Mouse (Mus musculus) spleen, postnatal 14 days (tissue): ENCODE data around the gene Mobp.

Source experiments
- DNase-seq, 2 experiments: peaks; one replicate each; pipeline ENCODE4 v3.0.0; 2021 to 2022; ENCODE audit warnings: low spot score in 2 of 2

The Mobp gene

GRCm38 (mm10) chr9:120134529-120135160 is 14.9 kb upstream of the Mobp start:
- no peak for DNase-seq

GRCm38 (mm10) chr9:120135454-120135853 is 14.1 kb upstream of the Mobp start:
- no peak for DNase-seq

DNA sequence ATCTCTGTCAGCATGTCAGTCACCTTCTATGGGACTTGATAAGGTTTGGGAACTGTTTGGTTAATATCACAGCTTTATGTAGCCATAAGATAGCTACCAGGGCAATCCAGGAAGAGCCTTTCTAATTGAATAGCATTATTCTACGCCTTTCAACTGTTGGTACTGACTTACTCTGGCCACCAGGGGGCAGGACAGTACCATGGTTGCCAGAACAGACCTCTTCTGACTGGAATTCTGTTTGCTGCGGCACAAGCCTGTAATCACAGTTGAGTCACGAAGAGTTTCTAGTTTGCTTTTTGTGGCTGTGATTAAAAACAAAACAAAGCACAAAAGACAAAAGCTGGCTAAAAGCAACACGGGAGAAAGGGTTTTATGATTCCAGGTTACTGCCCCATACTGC is 8.9 kb upstream of the Mobp start:
- DNase-seq: peak; percentile 36 to 56

DNA sequence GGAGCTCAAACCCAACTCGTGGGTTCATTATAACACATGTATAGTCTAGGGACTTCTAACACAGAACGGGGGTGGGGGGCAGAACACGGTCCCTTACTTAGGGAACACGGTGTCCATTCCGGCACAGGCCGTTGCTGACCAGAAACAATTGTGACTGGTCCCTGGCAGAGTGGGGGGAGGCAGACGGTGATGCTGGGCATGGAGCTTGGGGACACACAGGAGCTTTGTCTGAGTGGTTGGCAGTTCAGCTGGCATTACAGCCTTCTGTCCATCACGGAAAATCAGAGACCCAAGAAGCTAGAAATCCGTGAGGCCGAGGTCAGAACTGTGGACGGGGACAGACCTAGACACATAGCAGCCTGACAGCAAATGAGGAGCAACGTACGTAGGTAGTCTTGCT is 5.0 kb upstream of the Mobp start:
- DNase-seq: no peak

DNA sequence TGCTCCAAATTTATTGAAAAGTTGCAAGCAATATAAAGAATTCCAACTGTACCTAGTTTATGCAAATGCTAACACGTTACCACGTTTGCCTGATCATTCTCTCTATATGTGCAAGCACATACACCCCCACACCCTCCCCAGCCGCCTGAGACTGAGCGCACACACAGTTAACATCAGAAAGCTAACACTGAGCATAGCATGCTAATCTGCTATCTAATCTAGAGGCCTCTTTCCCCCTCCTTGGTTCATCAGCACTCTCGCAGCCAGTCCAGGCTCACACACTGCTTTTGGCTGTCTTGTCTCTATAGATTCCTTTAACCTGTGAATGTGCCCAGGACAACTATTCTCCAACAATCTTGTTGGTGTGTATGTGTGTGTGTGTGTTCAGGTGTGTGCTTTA is 1.6 kb downstream of the Mobp start:
- no peak for DNase-seq

- DNase-seq: no peak
Measured at GRCm38 (mm10) chr9:120151906-120152399, 2.4 kb downstream of the Mobp start.

GRCm38 (mm10) chr9:120158047-120158446 is 8.5 kb downstream of the Mobp start:
- DNase-seq: no peak

- DNase-seq: no peak
Measured at GRCm38 (mm10) chr9:120163862-120164261, 14.4 kb downstream of the Mobp start.

DNA sequence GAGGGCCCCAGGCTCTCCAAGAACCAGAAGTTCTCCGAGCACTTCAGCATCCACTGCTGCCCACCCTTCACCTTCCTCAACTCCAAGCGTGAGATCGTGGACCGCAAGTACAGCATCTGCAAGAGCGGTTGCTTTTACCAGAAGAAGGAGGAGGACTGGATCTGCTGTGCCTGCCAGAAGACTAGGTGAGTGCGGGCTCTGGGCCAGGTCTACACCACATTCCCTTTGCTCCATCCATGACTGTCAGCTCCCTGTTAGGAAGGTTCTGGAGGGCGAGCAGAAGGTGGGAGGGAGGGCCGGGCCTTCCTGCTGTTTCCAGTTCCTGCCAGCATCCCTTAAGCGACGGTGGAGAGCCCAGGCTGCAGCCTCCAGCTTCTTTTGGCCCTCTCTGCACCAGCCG is 18.3 kb downstream of the Mobp start:
- no peak for DNase-seq

DNA sequence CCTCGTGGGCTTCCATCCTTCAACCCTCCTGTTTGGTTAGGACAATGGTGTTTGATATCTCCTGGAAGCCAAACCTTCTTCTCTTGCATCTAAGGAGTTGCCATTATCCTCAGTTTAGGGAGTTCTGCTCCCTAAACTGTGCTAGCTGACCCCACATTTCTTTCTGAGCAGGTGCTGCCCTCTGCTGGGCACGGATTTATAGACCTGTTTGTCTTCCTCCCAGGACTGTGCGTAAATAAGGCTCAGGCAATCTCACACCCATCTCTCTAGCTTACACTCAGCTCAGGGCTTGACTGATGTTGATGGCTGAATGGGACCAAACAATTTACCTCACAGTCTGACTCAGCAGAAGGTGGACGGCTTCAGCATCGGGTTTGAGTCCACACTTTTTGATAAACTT is 21.8 kb downstream of the Mobp start:
- DNase-seq: peak; percentile 38 to 47

DNA sequence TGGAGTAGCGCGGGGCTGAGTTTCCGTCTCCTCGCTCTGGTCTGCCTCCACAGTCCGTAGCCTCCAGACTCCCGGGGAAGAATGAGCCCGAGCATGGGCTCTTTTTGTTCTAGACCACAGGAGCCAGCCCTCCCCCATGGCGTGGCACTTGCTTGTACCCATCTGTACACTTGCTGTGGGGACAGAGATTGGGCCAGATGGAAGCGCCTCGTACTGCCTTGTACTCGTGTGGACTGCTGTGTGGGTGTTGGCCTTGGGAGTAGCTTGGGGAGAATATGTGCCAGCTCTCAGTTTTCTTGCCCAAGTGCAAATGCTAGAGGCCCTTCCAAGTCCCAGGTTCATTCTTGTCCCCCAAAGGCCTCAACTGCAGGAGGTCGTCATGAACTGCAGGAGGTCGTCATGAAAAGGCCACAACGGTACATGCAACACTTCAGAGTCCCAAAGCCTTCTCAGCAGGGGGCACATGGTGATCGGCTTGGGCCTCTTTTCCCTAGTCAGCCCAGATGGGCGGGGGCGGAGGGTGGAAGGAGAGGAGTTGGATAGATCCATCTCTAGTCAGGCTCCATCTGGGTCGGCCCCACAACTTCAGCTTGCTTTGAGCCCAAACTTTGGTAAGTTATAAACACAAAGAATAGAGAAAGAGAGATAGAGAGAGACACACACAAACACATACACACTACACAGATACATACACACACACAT is 25.1 kb downstream of the Mobp start:
- DNase-seq: no peak

DNA sequence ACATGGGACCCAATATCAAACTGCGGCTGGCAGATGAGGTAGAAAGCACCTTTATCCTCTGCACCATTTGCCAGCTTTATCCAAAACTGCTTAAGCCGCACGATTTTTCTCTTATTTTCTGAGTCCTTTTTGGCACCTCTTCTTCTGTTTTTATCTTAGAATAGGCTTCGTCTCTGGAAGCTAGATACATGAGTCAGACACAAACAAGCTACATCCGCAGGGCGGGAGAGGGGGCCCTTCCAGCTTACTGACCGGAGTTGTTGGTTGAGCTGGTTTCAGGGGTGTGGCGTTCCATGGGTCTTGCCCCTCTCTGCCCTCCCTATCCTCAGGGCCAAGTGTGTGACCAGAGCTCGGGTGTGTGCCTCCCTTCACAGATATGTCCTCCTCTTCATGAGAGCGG is 29.3 kb downstream of the Mobp start:
- no peak for DNase-seq

- no peak for DNase-seq
Measured at GRCm38 (mm10) chr9:120184499-120184898, 35.0 kb downstream of the Mobp start.

DNA sequence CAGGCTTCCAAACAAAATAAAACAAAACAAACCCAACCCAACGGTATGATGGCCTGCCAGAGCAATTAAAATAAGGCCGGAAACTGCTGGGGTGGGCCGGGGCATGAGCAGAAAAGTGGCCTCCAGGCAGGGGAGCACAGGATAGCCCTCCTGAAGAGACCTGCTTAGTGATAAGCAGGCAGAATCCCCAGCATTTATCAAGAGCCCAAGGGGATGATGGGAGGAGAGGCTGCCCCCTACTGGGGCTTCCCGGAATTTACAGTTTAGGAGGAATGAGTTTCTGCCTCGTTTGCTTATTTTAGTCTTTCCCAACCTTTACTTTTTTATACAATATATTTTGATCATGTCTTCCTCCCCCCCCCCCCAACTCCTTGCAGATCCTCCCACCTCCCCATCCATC is 37.3 kb downstream of the Mobp start:
- DNase-seq: no peak

- DNase-seq: no peak
Measured at GRCm38 (mm10) chr9:120190891-120191290, 41.4 kb downstream of the Mobp start.

DNA sequence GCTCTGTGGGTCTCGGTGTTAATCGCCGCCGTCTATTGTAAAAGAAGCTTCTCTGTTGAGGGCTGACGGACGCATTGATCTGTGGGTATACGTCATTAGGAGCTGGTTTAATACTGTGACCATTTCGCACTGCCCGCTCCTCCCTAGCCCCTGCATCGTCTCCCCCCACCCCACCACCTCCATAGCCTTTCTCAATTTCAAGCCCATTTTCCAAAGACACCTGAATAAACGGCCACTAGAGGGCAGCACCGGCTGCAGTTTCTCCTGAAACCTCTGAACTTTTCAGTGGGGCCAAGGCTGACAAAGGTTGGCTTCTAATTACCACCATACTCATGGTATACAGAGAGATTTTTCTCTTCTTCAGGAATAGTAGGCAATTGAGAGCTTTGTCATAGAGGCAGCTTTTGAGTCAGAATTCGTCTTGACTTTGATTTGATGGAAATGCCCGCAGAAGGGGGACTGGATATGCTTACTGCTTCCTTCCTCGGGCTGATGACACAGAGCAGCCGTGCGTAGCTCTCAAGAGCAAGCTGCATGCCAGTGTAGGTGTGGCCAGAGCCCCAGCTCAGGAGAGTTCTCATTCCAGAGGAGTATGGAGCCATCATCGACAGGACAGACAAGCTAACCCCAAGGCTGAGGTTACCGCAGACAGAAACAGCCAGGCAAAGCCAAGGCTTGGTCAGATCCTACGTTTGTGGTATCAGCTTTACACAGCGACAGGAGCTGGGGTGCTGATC is 42.0 kb downstream of the Mobp start:
- peak in 1 of 2 experiments; percentile 62 for DNase-seq

DNA sequence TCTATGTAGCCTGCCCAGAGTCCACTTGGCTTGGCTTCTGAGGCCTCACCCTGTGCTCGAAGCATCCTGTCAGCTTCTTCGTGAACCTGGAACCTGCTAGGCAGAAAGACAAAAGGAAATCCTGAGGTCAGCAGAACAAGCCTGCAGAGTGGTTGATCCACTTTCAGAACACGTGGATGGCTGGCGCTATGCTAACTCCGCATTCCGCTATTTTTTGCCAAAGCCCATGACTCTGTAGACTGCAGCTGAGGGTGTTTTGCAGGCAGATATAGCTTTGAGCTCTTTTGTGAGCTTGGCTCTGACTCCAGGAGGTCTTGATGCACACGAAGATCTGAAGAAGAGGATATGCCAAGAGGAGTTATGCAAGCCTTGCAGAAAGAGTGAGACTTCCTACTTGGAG is 43.2 kb downstream of the Mobp start:
- no peak for DNase-seq

GRCm38 (mm10) chr9:120200873-120201272 is 51.4 kb downstream of the Mobp start:
- DNase-seq: no peak

DNA sequence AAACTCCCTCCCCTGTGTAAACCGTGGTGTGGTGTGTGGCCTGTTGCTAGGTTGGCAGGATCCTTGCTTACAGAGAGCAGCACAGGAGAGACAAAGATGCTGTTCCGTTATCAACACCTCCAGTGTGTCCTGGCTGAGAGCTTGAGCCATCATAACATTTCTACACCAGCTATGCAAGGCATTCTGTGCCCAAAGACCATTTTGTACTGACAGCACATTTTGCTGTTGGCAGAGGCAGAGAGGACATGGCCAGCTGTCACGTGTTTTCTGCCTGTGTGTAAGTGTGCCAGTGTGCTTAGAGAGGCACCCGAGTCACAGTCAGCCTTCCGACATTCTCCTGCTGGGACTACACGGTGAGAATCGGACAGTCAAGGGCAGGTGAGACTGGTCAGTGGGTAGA is 52.2 kb downstream of the Mobp start:
- no peak for DNase-seq

GRCm38 (mm10) chr9:120202683-120203082 is 53.2 kb downstream of the Mobp start:
- DNase-seq: no peak

- DNase-seq: no peak
Measured at GRCm38 (mm10) chr9:120203936-120204335, 54.4 kb downstream of the Mobp start.

- DNase-seq: no peak
Measured at GRCm38 (mm10) chr9:120206897-120207296, 57.4 kb downstream of the Mobp start.

DNA sequence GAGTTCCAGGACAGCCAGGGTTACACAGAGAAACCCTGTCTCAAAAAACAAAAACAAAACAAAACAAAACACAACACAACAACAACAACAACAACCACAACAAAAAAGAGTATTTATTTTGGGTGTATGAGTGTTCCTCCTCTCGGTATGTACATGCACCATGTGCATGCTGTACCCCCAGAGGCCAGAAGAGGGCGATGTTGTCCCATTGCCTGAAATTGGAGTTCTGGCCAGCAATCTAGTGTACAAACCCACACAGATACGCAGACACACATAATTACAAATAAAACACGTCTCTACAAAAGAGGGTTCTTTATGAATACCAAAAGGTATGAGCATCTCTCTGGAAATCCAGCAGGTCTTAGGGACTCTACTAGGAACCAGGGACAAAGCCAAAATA is 60.6 kb downstream of the Mobp start:
- DNase-seq: no peak
